Mouse (Mus musculus) hindbrain, embryonic 12.5 days (tissue): ENCODE data around the gene Sned1. TPM values are rescaled to one million over a fixed set of nuclear protein-coding genes. Genes with fewer than 3 reads are reported as not detected.
"Not testable (repeated sequence)": the region's sequence is repeated elsewhere in the genome, so short reads cannot be mapped to it uniquely, and the experiment has no call there.

ENCODE experiments used
- ATAC-seq: fragments of 200-750 bp; cut with Nextera tagmentation; 2 replicates; pipeline ENCODE4 v1.8.0; 2017; ENCODE audit warnings: moderate TSS enrichment; ENCODE audit not compliant: low FRiP score
- H3K27ac ChIP-seq: fragments of 300-500 bp; sonication (generic); 2 replicates; pipeline ENCODE4 v1.5.1; 2016; ENCODE audit warnings: mild to moderate bottlenecking
- H3K27me3 ChIP-seq: fragments of 300-500 bp; sonication (generic); 2 replicates; pipeline ENCODE4 v1.6.1; 2016; ENCODE audit warnings: mild to moderate bottlenecking
- H3K36me3 ChIP-seq: fragments of 300-500 bp; sonication (generic); 2 replicates; pipeline ENCODE4 v1.6.1; 2016; ENCODE audit warnings: mild to moderate bottlenecking
- H3K4me1 ChIP-seq: fragments of 300-500 bp; sonication (generic); 2 replicates; pipeline ENCODE4 v1.6.1; 2016
- H3K4me2 ChIP-seq: fragments of 300-500 bp; sonication (generic); replicated peaks from 2 replicates; pipeline ENCODE4 v1.6.1; 2016; ENCODE audit warnings: mild to moderate bottlenecking
- H3K4me3 ChIP-seq: fragments of 300-500 bp; sonication (generic); 2 replicates; pipeline ENCODE4 v1.5.1; 2016; ENCODE audit warnings: mild to moderate bottlenecking
- H3K9ac ChIP-seq: fragments of 300-500 bp; sonication (generic); 2 replicates; pipeline ENCODE4 v1.6.1; 2016; ENCODE audit warnings: mild to moderate bottlenecking, moderate library complexity
- H3K9me3 ChIP-seq: fragments of 300-500 bp; sonication (generic); replicated peaks from 2 replicates; pipeline ENCODE4 v1.6.1; 2016; ENCODE audit warnings: mild to moderate bottlenecking
- WGBS: fragments of 180-500 bp; shearing (Covaris S2); methylation state at CpG from one replicate; pipeline ENCODE4 v1.1.7; 2016; 5-methylcytosine and 5-hydroxymethylcytosine counted together
- polyA plus RNA-seq: library from polyadenylated mRNA; unstranded; fragments of >200 nt; fragmentation: Nextera tagmentation; extraction: Ambion mirVana; gene quantifications from 2 replicates; pipeline ENCODE4 v1.2.1, GENCODE M21; 2016

Sned1 gene
- polyA plus RNA-seq, 1 experiment from 2014 or later = 15.2 TPM

DNA sequence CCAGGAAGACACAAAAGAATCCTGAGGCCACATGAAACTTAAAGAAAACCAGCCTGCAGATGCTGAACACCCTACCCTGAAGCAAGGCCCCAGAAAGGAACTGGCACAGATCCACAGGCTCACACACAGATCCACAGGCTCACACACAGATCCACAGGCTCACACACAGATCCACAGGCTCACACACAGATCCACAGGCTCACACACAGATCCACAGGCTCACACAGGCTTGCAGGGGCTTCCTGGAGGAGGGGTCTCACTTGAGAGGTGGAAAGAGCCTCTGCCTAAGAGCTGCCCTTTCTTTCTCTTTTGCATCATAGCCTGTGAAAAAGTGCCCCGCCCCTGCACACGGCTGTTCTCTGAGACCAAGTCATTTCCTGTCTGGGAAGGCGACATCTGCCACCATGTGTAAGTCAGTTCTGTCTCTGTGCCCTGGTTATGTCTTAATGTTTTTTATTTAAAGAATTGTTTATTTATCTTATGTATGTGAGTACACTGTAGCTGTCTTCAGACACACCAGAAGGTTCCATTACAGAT lies 54.1 kb downstream of the Sned1 start:
- H3K9ac ChIP-seq = no peak overlapping the region
- no peak overlapping the region for H3K4me3 ChIP-seq
- H3K4me2 ChIP-seq = no peak overlapping the region
- no peaks in the 10 kb centered on the region for H3K4me1 ChIP-seq
- 0 out of 2 replicates have a peak, but pooled peaks cover 4% of the 10 kb centered on the region for H3K36me3 ChIP-seq
- H3K27me3 ChIP-seq = no peaks in the 10 kb centered on the region
- ATAC-seq = no peak
- 69% methylated on average over 3 of the region's 3 CpGs for WGBS
- H3K9me3 ChIP-seq = no peaks in the 10 kb centered on the region
- H3K27ac ChIP-seq = no peak overlapping the region

DNA sequence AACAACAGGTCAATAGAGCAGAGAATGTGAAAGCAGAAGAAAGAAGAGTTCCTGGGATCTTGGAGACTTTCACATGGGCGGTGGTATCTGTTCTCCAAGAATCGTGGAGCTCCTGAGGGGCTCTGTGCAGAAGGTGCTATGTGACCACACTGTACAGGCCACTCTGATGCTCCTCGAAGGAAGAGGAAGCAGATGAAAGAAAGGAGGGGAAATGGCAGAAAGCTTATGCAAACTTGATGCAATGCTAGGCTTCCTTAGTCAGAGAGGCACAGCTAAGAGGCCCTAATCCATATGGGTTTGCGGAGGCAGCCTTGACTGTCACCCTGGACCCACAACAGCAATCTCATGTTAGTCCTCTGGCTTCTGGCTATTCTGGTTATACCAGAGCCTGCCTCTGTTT lies 55.3 kb downstream of the Sned1 start:
- Histone ChIP-seq H3K9ac (no peak overlapping the region), H3K27me3 (no peaks in the 10 kb centered on the region), H3K4me2 (no peak overlapping the region), H3K27ac (no peak overlapping the region), H3K9me3 (no peaks in the 10 kb centered on the region), H3K4me3 (no peak overlapping the region), H3K4me1 (no peaks in the 10 kb centered on the region), H3K36me3 (peaks cover 10% of the 10 kb centered on the region; the same call in 1 of the 2 replicates)
- 84% methylated on average over 4 of the region's 4 CpGs for WGBS
- ATAC-seq = no peak

DNA sequence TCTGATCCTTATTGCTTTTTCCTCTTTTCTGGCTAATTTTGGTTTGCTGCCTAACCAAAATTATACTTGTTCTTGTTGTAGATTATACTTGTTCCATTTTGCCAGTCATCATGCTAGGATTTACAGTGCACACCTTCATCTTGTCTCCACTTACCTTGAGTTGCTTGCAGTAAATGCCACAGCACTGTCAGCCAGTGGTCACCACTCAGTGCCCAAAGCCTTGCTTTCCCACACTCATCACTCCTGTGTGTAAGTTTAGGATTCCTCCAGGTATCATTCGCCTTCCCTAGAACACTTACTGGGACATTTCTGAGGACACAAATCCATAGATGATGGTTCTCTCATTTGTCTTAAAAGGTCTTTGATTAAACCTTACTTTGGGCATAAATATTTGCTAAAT lies 56.0 kb downstream of the Sned1 start:
- no peaks in the 10 kb centered on the region for H3K4me1 ChIP-seq
- H3K36me3 ChIP-seq = peaks cover 16% of the 10 kb centered on the region
- H3K9ac ChIP-seq = no peak overlapping the region
- 93% methylated on average over 1 of the region's 1 CpGs for WGBS
- no peaks in the 10 kb centered on the region for H3K27me3 ChIP-seq
- H3K27ac ChIP-seq = no peak overlapping the region
- H3K4me3 ChIP-seq = no peak overlapping the region
- H3K4me2 ChIP-seq = no peak overlapping the region
- no peak for ATAC-seq
- H3K9me3 ChIP-seq = no peaks in the 10 kb centered on the region

DNA sequence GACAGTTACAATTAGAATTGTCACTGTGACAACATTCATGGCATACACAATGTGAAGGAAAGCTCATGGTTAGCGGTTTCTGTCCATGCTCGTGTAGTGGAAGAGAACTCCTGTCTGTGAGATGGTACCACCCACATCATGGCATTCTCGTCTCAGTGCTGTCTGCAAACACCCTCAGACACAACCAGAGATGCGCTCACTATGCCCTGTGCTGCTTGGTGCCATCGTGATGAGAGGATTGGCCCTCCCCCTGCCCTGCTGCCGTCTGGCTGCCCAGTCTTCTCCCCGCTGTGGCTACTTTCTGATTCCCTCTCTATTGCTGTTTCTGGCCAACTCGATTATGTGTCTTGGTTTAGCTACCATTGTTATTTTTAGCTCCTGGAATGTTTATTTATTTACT lies 56.4 kb downstream of the Sned1 start:
- Histone ChIP-seq H3K27ac (no peak overlapping the region), H3K9ac (no peak overlapping the region), H3K27me3 (no peaks in the 10 kb centered on the region), H3K4me2 (no peak overlapping the region), H3K36me3 (peaks cover 21% of the 10 kb centered on the region), H3K4me1 (no peaks in the 10 kb centered on the region), H3K9me3 (no peaks in the 10 kb centered on the region), H3K4me3 (no peak overlapping the region)
- ATAC-seq = no peak
- 77% methylated on average over 8 of the region's 8 CpGs for WGBS

DNA sequence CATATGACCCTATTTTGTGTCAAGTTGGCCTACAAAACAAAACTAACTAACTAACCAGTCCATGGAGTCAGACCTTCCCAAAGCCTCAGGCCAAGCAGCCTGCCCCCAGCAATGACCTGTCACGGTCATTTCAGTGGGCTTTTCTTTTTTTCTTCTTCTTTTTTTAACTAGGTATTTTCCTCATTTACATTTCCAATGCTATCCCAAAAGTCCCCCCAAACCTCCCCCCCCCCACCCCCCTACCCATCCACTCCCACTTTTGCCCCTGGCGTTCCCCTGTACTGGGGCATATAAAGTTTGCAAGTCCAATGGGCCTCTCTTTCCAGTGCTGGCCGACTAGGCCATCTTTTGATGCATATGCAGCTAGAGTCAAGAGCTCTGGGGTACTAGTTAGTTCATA lies 58.9 kb downstream of the Sned1 start:
- not testable (repeated sequence) for H3K4me2 ChIP-seq, H3K27ac ChIP-seq, H3K9me3 ChIP-seq, H3K4me1 ChIP-seq, ATAC-seq, H3K9ac ChIP-seq, H3K4me3 ChIP-seq, H3K27me3 ChIP-seq
- WGBS = 82% methylated on average over 3 of the region's 3 CpGs
- H3K36me3 ChIP-seq = peaks cover 35% of the 10 kb centered on the region

DNA sequence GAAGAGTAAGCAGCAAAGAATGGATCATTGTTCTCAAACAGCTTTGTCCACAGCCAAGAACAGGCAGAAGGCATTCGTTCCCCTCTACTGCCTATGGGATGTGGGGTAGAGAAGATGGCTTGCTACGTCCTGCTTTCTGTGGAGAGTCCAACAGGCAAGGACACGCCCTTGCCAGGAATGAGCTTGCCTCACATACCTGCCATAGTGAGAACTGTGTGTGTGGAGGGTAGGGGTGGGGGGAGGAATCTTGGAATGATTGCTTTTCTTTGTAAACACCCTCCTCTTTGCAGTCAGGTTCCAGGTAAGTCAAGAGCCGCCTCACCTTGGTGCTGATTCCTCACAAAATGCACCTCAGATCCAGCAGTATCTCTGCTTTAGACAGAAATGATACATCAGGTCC lies 64.2 kb downstream of the Sned1 start:
- no peak overlapping the region for H3K9ac ChIP-seq
- H3K9me3 ChIP-seq = no peaks in the 10 kb centered on the region
- no peak for ATAC-seq
- H3K36me3 ChIP-seq = peaks cover 74% of the 10 kb centered on the region
- no peak overlapping the region for H3K4me3 ChIP-seq
- H3K4me2 ChIP-seq = no peak overlapping the region
- H3K27ac ChIP-seq = no peak overlapping the region
- peaks cover 4% of the 10 kb centered on the region for H3K4me1 ChIP-seq
- no peaks in the 10 kb centered on the region for H3K27me3 ChIP-seq
- WGBS = 88% methylated on average over 4 of the region's 4 CpGs

DNA sequence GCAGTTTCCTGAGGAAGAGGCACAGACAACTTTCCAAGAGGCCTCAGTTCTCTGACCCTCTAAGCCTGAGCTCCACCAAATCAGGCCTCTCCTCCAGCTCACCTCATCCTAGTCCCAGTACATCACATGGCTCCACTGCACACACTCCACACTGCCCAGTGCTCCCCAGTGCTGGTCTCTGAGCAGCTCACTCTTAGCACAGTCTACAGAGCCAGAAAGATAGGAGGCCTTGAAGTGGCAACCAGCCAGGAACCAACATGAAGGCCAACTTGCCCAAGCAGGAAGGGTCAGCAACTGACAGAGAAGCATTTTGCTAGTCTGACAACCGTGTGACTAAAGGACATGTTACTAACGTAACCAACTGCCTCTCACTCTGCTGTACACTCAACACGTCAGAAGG lies 64.9 kb downstream of the Sned1 start:
- H3K4me2 ChIP-seq = no peak overlapping the region
- H3K27me3 ChIP-seq = no peaks in the 10 kb centered on the region
- WGBS = 94% methylated on average over 3 of the region's 3 CpGs
- H3K27ac ChIP-seq = no peak overlapping the region
- ATAC-seq = no peak
- H3K36me3 ChIP-seq = peaks cover 72% of the 10 kb centered on the region
- H3K9ac ChIP-seq = no peak overlapping the region
- H3K4me1 ChIP-seq = peaks cover 9% of the 10 kb centered on the region
- H3K4me3 ChIP-seq = no peak overlapping the region
- no peaks in the 10 kb centered on the region for H3K9me3 ChIP-seq

DNA sequence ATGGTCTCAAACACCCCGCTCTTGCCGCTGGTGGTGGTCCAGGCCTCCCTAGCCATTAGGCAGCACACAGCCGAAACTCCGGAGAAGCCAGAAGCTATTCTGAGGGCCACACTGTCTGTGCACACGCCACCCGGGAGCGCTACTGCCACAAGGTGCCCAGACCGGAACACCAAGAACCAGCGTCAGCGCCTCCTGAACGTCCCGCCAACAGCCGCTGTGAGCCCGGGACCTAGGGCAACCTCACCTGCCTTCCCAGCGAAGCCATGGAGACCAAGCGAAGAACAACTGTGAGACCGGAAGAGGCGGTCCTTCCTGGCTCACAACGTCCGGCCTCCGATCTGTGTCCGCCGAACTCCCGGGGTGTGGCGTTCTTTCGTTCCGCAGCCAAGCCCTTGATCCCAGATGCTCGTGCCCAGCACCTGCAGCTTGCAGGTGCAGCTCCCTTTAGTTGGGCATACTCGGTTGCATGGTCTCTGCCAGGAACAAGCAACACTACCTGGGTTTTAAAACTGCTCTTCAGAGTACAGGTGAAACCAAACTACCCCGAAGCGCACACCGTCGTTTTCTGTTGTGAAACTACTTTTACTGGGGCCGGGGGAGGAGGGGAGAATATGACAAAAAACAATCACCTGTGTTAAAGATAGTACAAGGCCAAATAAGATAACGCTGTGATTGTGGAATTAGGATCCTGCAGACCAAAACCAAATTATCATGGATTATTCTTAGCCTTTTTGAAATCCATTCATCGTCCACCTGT lies 70.1 kb downstream of the Sned1 start, which contains the start of gene Mterf4:
Gene Mterf4, minus strand, starts transcription at position 335 of the 757 bp plus-strand sequence.
- H3K36me3 ChIP-seq = peaks cover 39% of the 10 kb centered on the region
- peak within 1 kb of the TSS; percentile 72 for H3K4me2 ChIP-seq
- no peaks in the 10 kb centered on the region for H3K9me3 ChIP-seq
- H3K4me3 ChIP-seq = peak within 1 kb of the TSS; percentile 86
- H3K4me1 ChIP-seq = peaks cover 12% of the 10 kb centered on the region
- 8% methylated on average over 36 of the region's 36 CpGs for WGBS
- H3K27ac ChIP-seq = no peak within 1 kb of the TSS
- peak; percentile 95 for ATAC-seq
- H3K27me3 ChIP-seq = no peaks in the 10 kb centered on the region
- H3K9ac ChIP-seq = peak within 1 kb of the TSS; percentile 82

DNA sequence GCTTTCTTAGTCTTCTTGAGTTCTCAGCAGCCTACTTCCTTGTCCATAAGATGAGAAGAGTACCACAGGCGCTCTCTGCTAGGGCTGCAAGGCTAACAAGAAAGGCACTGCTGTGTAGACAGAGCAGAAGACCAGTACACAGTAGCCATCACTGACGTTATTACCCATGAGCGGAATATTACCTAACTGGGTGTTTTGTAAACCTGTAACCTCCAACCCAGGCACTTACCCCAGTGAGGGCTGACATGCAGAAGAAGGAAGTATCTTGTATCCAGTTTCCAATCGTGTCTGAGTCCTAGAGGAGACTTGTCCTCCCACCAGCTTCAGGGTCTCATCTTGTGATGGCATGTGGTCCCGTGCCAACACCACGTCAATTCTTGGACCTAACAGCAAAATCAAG lies 88.3 kb downstream of the Sned1 start:
- Histone ChIP-seq H3K27ac (no peak overlapping the region), H3K36me3 (peaks cover 72% of the 10 kb centered on the region), H3K4me3 (no peak overlapping the region), H3K4me1 (no peaks in the 10 kb centered on the region), H3K9me3 (no peaks in the 10 kb centered on the region), H3K9ac (no peak overlapping the region), H3K4me2 (no peak overlapping the region), H3K27me3 (no peaks in the 10 kb centered on the region)
- no peak for ATAC-seq
- 92% methylated on average over 6 of the region's 6 CpGs for WGBS

DNA sequence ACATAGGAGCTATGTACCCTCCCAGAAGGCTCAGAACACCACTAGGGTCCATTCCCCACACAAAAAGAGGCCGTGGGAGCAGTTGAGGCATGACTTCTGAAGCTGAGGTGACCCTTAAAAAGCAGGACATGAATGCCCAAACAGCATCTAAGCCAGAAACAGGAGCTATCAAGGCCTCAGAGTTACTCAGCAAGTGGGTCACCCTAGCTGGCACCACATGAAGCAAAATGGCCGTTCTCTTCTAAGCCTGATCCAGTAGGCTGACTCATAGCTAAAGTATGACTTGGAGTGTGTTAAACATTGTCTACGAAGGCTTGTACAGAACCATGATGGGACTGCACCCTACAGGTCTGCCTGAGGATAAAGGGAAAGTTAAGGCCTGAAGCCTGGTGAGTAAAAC lies 90.8 kb downstream of the Sned1 start:
- WGBS = 92% methylated on average over 3 of the region's 3 CpGs
- Histone ChIP-seq H3K4me3 (no peak overlapping the region), H3K36me3 (peaks cover 63% of the 10 kb centered on the region)

DNA sequence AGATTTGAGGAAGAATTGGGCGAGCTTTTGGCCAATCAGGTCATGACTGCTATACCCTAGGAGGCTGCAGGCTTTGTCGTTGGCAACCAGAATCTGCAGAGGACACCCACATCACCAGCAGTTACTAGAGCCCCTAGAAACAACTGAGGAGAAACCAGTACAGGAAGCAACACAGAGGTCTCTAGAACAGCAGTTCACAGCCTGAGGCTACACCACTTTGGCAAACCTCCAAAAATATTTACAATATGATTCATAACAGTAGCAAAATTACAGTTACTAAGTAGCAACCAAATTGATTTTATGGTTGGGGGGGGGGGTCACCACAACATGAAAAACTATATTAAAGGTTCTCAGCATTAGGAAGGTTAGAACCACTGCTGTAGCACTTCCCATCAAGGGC lies 99.0 kb downstream of the Sned1 start:
- H3K36me3 ChIP-seq = peaks cover 17% of the 10 kb centered on the region
- H3K4me1 ChIP-seq = no peaks in the 10 kb centered on the region
- no peaks in the 10 kb centered on the region for H3K27me3 ChIP-seq
- no peak overlapping the region for H3K9ac ChIP-seq
- no peak for ATAC-seq
- H3K4me3 ChIP-seq = no peak overlapping the region
- 81% methylated on average over 2 of the region's 2 CpGs for WGBS
- no peak overlapping the region for H3K4me2 ChIP-seq
- H3K9me3 ChIP-seq = no peaks in the 10 kb centered on the region
- no peak overlapping the region for H3K27ac ChIP-seq

More for the DNA sequence above, 90.8 kb downstream of the Sned1 start:
- H3K27me3 ChIP-seq = no peaks in the 10 kb centered on the region
- H3K9me3 ChIP-seq = no peaks in the 10 kb centered on the region
- H3K4me2 ChIP-seq = no peak overlapping the region
- H3K27ac ChIP-seq = no peak overlapping the region
- no peaks in the 10 kb centered on the region for H3K4me1 ChIP-seq
- H3K9ac ChIP-seq = no peak overlapping the region
- no peak for ATAC-seq

DNA sequence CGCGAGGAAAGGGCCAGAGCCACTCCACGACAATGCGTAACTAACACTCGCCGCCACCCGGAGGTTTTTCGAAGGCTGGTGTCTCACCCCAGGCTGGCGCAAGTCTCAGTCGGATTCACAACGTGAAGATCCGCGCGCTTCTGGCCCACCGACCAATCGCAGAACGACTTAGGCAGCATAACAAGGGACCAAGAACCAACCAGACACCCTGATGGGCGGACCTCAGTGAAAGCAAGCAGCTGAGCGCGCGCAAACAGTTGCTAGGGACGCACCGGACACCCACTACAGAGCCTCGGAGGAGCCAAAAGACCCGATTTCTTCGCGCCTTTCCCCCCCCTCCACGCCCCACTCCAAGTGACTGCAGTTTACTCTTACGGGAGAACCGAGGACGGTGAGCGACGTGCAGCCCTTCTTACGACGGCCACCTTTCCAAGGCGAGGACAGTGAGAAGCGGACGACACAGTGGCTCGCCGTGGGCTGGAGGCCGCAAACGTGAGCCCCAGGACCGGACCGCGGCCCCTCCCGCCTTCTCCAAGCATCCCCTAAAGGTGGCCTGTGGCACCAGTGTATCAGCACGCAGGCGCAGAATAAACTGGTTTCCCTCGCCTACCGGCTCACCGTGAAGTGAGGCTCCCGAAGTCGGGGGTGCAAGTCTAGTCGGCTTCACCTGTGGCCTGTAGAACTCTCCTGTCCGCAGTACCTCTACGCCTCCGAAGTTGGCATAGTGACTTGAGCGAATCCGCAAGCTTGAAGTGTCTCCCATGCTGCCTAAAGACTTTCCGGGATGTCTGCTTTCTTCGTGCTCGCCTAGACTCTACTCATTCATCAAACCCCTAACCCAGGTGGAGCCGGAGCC lies 107.2 kb downstream of the Sned1 start, which contains the start of the genes Ppp1r7 and Pask:
Gene Ppp1r7, plus strand, starts transcription at position 207 of the 856 bp plus-strand sequence.
Gene Pask, minus strand, starts transcription at position 835 of the 856 bp plus-strand sequence.
- H3K4me2 ChIP-seq = peak within 1 kb of the TSS; percentile 85
- H3K4me1 ChIP-seq = peaks cover 20% of the 10 kb centered on the region
- H3K36me3 ChIP-seq = peaks cover 13% of the 10 kb centered on the region; the same call in 1 of the 2 replicates
- H3K9me3 ChIP-seq = no peaks in the 10 kb centered on the region
- H3K4me3 ChIP-seq = peak within 1 kb of the TSS; percentile 83
- H3K27ac ChIP-seq = peak within 1 kb of the TSS; percentile 71
- ATAC-seq = peak; percentile 95
- no peaks in the 10 kb centered on the region for H3K27me3 ChIP-seq
- WGBS = under 1% methylated on average over 63 of the region's 63 CpGs
- H3K9ac ChIP-seq = peak within 1 kb of the TSS; percentile 74
